Mouse (Mus musculus): ENCODE data around the gene Polr1a. TPM values are rescaled to one million over a fixed set of nuclear protein-coding genes. Genes with fewer than 3 reads are reported as not detected.

Polr1a gene
- total and polyA plus RNA-seq, 3 experiments, result 50.2 to 126 (median 73.7) TPM

GRCm38 (mm10) chr6:71911686-71912450 lies 3.0 kb downstream of the Polr1a start:
- Histone ChIP-seq H3K4me1 (ENCODE audit: control insufficient read depth in 1 of 2, insufficient read depth in 2 of 2) (peaks cover 12 to 31% of the 10 kb centered on the region in 2 experiments), H3K27ac (ENCODE audit: insufficient read depth, low read depth) (no peak overlapping the region), H3K9me3 (replicated peaks; ENCODE audit: low read length) (no peaks in the 10 kb centered on the region), H3K4me2 (ENCODE audit: insufficient read depth, low read depth, poor library complexity, severe bottlenecking) (no peak overlapping the region), H3K9ac (ENCODE audit: insufficient read depth, low read depth) (no peak overlapping the region), H3K36me3 (replicated peaks in 1 of 2; ENCODE audit: control insufficient read depth in 1 of 2, insufficient read depth in 1 of 2, low read length in 1 of 2) (peaks cover 25 to 57% of the 10 kb centered on the region in 2 experiments), H3K4me3 (replicated peaks in 1 of 3; ENCODE audit: low read depth in 2 of 3, low read length in 2 of 3, poor library complexity in 1 of 3) (no peak overlapping the region), H3K27me3 (replicated peaks) (no peaks in the 10 kb centered on the region), H3K79me2 (replicated peaks; ENCODE audit: control insufficient read depth, extremely low read depth, insufficient read depth, poor library complexity, severe bottlenecking) (peaks cover 50% of the 10 kb centered on the region)
- in situ Hi-C loops (cut with MboI; ENCODE audit: low pct_ligation_motif_present, low pct_unique_long_range_greater_than_20kb, low sequenced_read_pairs), result no loop called here
- DNase-seq (ENCODE audit: extremely low read depth), result no peak
- dilution Hi-C loops (cut with MboI; ENCODE audit: extremely low pct_ligation_motif_present, extremely low pct_unique_long_range_greater_than_20kb, low sequenced_read_pairs), result no loop called here
- TF ChIP-seq JUND (conservative IDR thresholded peaks at IDR 0.05; ENCODE audit: low read depth, low read length), result no peak
- no peak for TF ChIP-seq SMC3 (IDR thresholded peaks at IDR 0.05; ENCODE audit: low read depth, low read length)
- TF ChIP-seq MAX (IDR thresholded peaks at IDR 0.05; ENCODE audit: low read length), result no peak
- TF ChIP-seq TCF12 (IDR thresholded peaks at IDR 0.05; ENCODE audit: low read depth, low read length), result no peak
- TF ChIP-seq CHD1 (IDR thresholded peaks at IDR 0.05; ENCODE audit: low read depth, low read length), result no peak
- TF ChIP-seq CHD2 (IDR thresholded peaks at IDR 0.05; ENCODE audit: low read length), result no peak
- no peak for TF ChIP-seq TBP (conservative IDR thresholded peaks at IDR 0.05; ENCODE audit: low read depth, low read length)
- TF ChIP-seq NELFE (IDR thresholded peaks at IDR 0.05; ENCODE audit: low read depth, low read length), result no peak
- TF ChIP-seq USF2 (conservative IDR thresholded peaks at IDR 0.05; ENCODE audit: low read depth, low read length), result no peak
- no peak for TF ChIP-seq ZMIZ1 (IDR thresholded peaks at IDR 0.05; ENCODE audit: low read depth, low read length)
- TF ChIP-seq ELF1 (IDR thresholded peaks at IDR 0.05; ENCODE audit: low read depth, low read length), result no peak
- TF ChIP-seq RCOR1 (conservative IDR thresholded peaks at IDR 0.05; ENCODE audit: low read depth, low read length), result no peak
- TF ChIP-seq JUN (IDR thresholded peaks at IDR 0.05; ENCODE audit: insufficient read depth, low read depth, low read length), result no peak
- no peak for TF ChIP-seq ZC3H11A (IDR thresholded peaks at IDR 0.05; ENCODE audit: low read depth, low read length)
- no peak for TF ChIP-seq POLR2AphosphoS2 (IDR thresholded peaks at IDR 0.05; ENCODE audit: low read depth, low read length)
- TF ChIP-seq RAD21 (IDR thresholded peaks at IDR 0.05; ENCODE audit: low read depth, low read length), result no peak
- no peak for TF ChIP-seq ZKSCAN1 (IDR thresholded peaks at IDR 0.05; ENCODE audit: borderline replicate concordance, low read depth, low read length)

- H3K9me3 ChIP-seq (replicated peaks; ENCODE audit: low read length), result no peaks in the 10 kb centered on the region
- H3K4me2 ChIP-seq (ENCODE audit: insufficient read depth, low read depth, poor library complexity, severe bottlenecking), result no peak overlapping the region
- no peak overlapping the region for H3K9ac ChIP-seq (ENCODE audit: insufficient read depth, low read depth)
- dilution Hi-C loops (cut with MboI; ENCODE audit: extremely low pct_ligation_motif_present, extremely low pct_unique_long_range_greater_than_20kb, low sequenced_read_pairs), result no loop called here
- no peak overlapping the region for H3K4me3 ChIP-seq (replicated peaks in 1 of 3; ENCODE audit: low read depth in 2 of 3, low read length in 2 of 3, poor library complexity in 1 of 3)
- H3K4me1 ChIP-seq (ENCODE audit: control insufficient read depth in 1 of 2, insufficient read depth in 2 of 2), result peaks cover 0 to 9% of the 10 kb centered on the region in 2 experiments; a peak in 2 of 4 replicates
- no peak overlapping the region for H3K27ac ChIP-seq (ENCODE audit: insufficient read depth, low read depth)
- TF ChIP-seq RCOR1 (conservative IDR thresholded peaks at IDR 0.05; ENCODE audit: low read depth, low read length), result no peak
- TF ChIP-seq CTCF (conservative IDR thresholded peaks at IDR 0.05 in 1 of 2, IDR thresholded peaks at IDR 0.05 in 1 of 2; ENCODE audit: low read depth in 2 of 2, low read length in 2 of 2), result no peak
- TF ChIP-seq MAZ (IDR thresholded peaks at IDR 0.05; ENCODE audit: low read depth, low read length), result no peak
- no peak for TF ChIP-seq MEF2A (IDR thresholded peaks at IDR 0.05; ENCODE audit: borderline replicate concordance, low read depth, low read length)
- no peak for TF ChIP-seq SIN3A (IDR thresholded peaks at IDR 0.05; ENCODE audit: low read length)
- no peak for TF ChIP-seq GABPA (IDR thresholded peaks at IDR 0.05; ENCODE audit: insufficient replicate concordance, low read depth, low read length)
- no peak for TF ChIP-seq USF2 (conservative IDR thresholded peaks at IDR 0.05; ENCODE audit: low read depth, low read length)
- TF ChIP-seq BHLHE40 (IDR thresholded peaks at IDR 0.05; ENCODE audit: low read depth, low read length), result no peak
- no peak for TF ChIP-seq ZMIZ1 (IDR thresholded peaks at IDR 0.05; ENCODE audit: low read depth, low read length)
- TF ChIP-seq JUND (conservative IDR thresholded peaks at IDR 0.05; ENCODE audit: low read depth, low read length), result no peak
- TF ChIP-seq POLR2A (IDR thresholded peaks at IDR 0.05; ENCODE audit: low read depth, low read length), result no peak
- TF ChIP-seq MAX (IDR thresholded peaks at IDR 0.05; ENCODE audit: low read length), result no peak
- in situ Hi-C loops (cut with MboI; ENCODE audit: low pct_ligation_motif_present, low pct_unique_long_range_greater_than_20kb, low sequenced_read_pairs), result no loop called here
- H3K79me2 ChIP-seq (replicated peaks; ENCODE audit: control insufficient read depth, extremely low read depth, insufficient read depth, poor library complexity, severe bottlenecking), result no peaks in the 10 kb centered on the region
- no peaks in the 10 kb centered on the region for H3K27me3 ChIP-seq (replicated peaks)
- DNase-seq (ENCODE audit: extremely low read depth), result no peak
- peaks cover 84 to 96% of the 10 kb centered on the region in 2 experiments for H3K36me3 ChIP-seq (replicated peaks in 1 of 2; ENCODE audit: control insufficient read depth in 1 of 2, insufficient read depth in 1 of 2, low read length in 1 of 2)
These were observed 11.9 kb downstream of the Polr1a start for GRCm38 (mm10) chr6:71920752-71921151.
